Mouse (Mus musculus): ENCODE data around the gene Thap3. TPM values are rescaled to one million over a fixed set of nuclear protein-coding genes. Genes with fewer than 3 reads are reported as not detected.

Gene Thap3
- total RNA-seq, 2 experiments from 2014 or later, result 11.7 to 13.4 TPM

DNA sequence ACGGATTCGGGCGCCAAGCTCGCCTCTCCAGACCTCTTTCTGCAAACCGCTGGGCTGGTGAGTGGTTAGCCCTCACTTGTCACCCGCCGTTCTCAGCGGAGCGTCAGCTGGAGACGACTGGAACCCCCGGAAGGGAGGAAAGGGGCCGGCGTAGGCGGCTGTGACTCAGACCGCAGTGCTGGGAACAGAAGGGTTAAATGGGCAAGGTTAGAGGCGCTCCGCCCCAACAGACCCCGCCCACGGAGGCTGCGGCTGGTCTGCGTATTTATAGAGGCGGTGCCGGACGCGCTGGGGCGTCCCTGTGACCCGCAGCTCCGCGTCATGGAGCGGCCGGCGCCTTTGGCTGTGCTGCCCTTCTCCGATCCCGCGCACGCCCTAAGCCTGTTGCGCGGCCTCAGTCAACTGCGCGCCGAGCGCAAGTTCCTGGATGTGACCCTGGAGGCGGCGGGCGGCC, 19.9 kb upstream of the Thap3 start, which contains the start of gene Klhl21:
Gene Klhl21 (plus strand): TSS at position 182 of the 454 bp plus-strand sequence.
- peak; percentile 97 for DNase-seq

DNA sequence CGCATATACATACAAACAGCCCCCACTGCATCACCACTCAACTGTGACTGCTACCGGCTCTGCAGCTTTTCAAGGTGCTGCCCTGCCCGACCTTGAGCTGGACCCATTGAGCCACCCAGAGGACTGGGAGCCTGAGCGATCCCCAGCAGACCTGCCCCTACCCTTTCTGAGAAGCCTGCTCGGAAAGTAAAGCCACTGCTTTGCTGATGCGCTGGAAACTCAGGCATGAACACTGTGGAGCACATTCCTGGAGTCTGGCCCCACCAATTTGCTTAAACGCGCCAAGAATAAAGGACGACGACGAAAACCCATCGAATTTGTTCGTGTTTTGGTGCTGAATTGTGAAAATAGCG, 19.3 kb upstream of the Thap3 start:
- peak; percentile 51 for DNase-seq

DNA sequence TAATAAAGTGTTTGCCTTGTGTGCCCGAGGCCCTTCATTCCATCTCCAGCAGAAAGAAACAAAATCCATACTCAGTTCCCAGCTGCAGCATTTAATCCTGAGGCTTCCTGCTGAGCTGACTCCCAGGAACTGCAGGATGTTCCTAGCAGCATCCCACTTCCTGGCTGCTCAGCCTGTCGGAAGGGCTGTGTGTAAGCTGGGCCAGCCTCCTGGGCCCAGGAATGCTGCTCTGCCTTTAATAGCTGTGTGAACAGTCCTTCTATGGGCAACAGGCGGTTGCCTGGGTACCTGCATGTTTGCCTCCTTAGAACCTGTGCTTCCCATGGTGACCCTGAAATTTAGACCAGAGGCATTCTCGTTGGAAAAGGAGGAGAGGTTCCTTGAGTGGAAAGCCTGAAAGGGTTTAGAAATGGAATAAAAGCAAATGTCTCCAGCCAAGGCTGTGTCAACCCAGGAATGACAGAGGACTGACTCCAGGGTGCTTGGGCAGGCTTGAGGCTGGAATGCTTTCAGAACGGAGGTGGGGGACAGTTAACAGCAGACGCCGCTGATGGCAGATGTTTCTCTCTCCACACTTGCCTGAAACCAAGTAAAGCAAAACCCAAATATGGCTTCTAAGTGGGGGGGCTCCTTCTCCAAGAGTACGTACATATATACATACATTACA, 18.8 kb upstream of the Thap3 start:
- DNase-seq, result peak; percentile 70

GRCm38 (mm10) chr4:152006812-152007211, 18.0 kb upstream of the Thap3 start:
- DNase-seq, result no peak

GRCm38 (mm10) chr4:152006137-152006536, 17.3 kb upstream of the Thap3 start:
- no peak for DNase-seq

DNA sequence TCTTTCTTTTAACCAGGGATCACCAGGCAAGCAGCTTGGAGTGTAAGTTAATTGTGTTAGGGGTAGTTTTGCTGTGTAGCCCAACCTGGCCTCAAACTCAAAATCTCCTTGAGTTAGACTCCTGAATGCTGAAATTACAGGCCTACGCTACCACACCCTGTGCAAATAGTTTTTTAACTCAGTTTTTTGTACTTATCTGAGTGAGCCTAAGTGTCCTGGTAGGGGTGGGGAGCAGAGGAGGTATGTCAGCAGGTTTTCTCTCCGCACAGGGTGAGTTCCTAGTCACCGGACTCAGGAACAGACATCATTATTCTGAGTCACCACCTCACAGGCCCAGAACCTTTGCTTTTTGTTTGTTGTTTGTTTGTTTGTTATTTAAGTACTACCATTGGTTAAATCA, 13.3 kb upstream of the Thap3 start:
- no peak for DNase-seq

- no peak for DNase-seq
These were observed 12.5 kb upstream of the Thap3 start for GRCm38 (mm10) chr4:152001335-152001734.

DNA sequence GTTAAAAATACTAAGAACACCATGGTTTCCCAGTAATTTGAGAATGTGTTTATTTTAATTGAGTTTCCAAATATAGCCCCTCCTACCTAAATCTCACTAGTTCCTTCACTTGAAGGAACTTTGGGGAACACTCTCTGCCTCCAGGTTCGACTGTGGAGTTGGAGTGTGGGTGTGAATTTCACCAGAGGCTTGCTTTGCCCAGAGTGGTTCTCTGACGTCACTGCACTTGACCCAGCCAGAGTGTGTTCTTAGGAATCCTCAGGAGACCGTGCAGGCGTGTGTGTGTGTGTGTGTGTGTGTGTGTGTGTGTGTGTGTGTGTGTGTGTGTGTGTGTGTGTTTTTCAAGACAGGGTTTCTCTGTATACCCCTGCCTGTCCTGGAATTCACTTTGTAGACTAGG, 12.1 kb upstream of the Thap3 start:
- DNase-seq, result no peak

DNA sequence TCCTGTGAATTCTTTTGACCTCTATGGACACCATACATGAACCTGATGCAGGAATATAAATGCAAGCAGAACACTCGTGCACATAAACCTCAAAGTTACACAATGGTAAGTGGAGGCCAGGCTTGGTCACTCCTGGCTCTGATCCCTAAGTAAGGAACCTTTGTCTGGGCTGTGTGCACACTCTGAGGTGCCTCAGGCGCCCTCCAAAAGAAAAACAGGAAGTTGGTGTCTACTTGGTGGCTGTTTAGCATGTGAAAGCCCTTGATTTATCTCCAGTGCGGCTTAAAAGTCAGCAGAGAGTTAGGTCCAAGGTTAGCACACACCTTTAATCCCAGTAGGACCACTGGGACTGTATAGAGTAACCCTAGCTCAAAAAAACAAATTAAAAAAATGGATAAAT, 10.7 kb upstream of the Thap3 start:
- DNase-seq, result no peak

DNA sequence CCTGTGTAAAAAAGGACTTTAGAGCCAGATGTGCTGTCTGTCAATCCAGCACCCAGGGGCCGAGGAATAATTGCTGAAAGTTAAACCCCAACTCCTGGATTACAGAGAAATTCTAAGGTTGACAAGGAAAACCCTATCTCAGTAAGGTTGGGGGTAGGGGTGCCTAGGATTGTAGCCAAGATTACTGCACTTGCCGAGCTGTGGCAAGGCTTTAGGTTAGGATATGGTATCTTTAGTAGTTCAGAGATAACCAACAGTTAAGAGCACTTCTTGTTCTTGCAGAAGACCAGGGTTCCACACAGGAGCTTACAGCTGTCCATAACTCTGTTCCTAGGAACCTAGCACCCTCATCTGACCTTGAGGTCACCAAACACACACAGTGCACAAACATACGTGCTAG, 8.9 kb upstream of the Thap3 start:
- no peak for DNase-seq

GRCm38 (mm10) chr4:151996951-151997222, 8.1 kb upstream of the Thap3 start:
- DNase-seq, result no peak

- DNase-seq, result peak; percentile 99
These were observed 7.6 kb upstream of the Thap3 start, which contains the start of gene Phf13 for GRCm38 (mm10) chr4:151996173-151996950. Phf13 (minus strand) TSS chr4:151996258.

GRCm38 (mm10) chr4:151995371-151996172, 6.8 kb upstream of the Thap3 start:
- peak; percentile 52 for DNase-seq

GRCm38 (mm10) chr4:151994228-151995171, 5.7 kb upstream of the Thap3 start:
- peak; percentile 50 for DNase-seq

DNA sequence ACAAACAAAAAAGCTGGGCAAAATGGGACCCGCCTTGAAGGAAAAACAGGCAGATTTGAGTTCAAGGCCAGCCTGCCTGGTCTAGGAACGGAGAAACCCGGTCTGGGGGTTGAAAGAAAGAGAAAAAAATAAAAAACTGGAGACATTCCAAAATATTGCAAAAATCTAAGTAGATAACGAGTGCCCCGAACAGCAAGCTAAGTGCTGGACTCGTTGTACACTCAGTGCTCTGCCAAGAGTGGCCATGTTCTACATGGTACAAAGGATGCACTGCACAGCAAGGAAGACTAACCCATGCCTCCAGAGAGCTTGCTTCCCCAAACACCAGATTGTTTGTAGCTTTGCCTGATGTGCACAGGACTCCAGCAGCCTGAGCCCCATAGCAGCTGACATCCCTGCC, 4.2 kb upstream of the Thap3 start:
- DNase-seq, result no peak

- DNase-seq, result no peak
These were observed 3.3 kb upstream of the Thap3 start for GRCm38 (mm10) chr4:151992091-151992490.

- DNase-seq, result no peak
These were observed 302 bp upstream of the Thap3 start for GRCm38 (mm10) chr4:151989110-151989488.

GRCm38 (mm10) chr4:151988014-151988341, 819 bp downstream of the Thap3 start:
- no peak for DNase-seq

- DNase-seq, result no peak
These were observed 2.1 kb downstream of the Thap3 start for GRCm38 (mm10) chr4:151986650-151987049.

DNA sequence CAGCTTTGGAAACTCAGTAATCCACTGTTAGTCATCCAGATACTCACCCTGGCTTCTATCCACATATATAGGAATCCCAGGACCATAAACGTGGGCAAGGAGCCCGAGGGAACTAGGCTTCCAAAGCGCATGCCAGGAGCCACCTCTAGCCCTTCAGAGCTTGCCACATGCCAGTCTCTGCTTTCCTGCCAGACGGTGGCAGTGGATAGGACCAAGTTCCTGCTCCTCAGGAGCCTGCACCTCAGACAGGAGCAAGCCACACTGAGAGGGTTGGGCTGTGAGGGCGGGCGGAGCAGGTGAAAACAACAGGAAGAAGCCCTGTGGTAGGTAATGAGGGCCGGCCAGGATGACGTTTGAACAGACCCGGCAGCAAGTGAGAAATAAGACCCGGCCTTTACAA, 2.9 kb downstream of the Thap3 start:
- DNase-seq, result no peak

DNA sequence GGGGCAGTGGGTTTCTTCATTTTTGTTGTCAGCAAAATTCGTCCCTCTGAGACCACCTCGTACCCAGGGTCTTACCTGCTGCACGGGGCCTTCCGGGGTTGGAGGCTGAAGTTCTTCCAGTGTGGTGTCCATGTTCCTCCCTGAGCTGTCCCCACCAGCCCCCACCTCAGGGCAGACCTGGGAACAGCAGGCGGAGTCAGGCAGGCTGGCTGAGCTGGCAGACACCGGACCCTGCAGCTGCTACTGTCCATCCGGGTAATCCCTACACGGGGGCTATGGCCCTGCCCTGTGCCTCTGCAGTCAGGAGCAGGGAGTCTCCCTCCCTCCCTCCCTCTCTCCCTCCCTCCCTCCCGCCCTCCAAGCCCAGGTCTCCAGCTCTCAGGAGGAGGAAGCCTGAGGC, 5.2 kb downstream of the Thap3 start:
- no peak for DNase-seq

- no peak for DNase-seq
These were observed 5.8 kb downstream of the Thap3 start for GRCm38 (mm10) chr4:151983043-151983442.
